Mouse (Mus musculus) heart, embryonic 14.5 days (tissue): ENCODE results near the gene Gm10220. TPM values are rescaled to one million over a fixed set of nuclear protein-coding genes. Genes with fewer than 3 reads are reported as not detected.
"Not testable (repeated sequence)": the region's sequence is repeated elsewhere in the genome, so short reads cannot be mapped to it uniquely, and the experiment has no call there.

ENCODE experiments used
- ATAC-seq: fragments of 200-750 bp; cut with Nextera tagmentation; 2 replicates; pipeline ENCODE4 v1.8.0; 2017; ENCODE audit warnings: low read depth, moderate TSS enrichment; ENCODE audit not compliant: insufficient number of reproducible peaks, insufficient read depth, low FRiP score
- H3K27ac ChIP-seq, 2 experiments: fragments of 200-500 bp in 1 of 2; fragments of 300-500 bp in 1 of 2; sonication (generic) in 1 of 2; replicated peaks in 1 of 2; 2 replicates each; pipeline ENCODE4 v1.5.1; 2012 to 2014; ENCODE audit warnings: low read depth in 2 of 2, low read length in 2 of 2, control low read depth in 1 of 2, mild to moderate bottlenecking in 1 of 2, mixed read lengths in 1 of 2; ENCODE audit not compliant: control insufficient read depth in 1 of 2, insufficient read depth in 1 of 2
- H3K27me3 ChIP-seq: fragments of 300-500 bp; sonication (generic); 2 replicates; pipeline ENCODE4 v1.6.1; 2014; ENCODE audit warnings: mild to moderate bottlenecking, low read length, control low read depth; ENCODE audit not compliant: control insufficient read depth, insufficient read depth
- H3K36me3 ChIP-seq: fragments of 300-500 bp; sonication (generic); 2 replicates; pipeline ENCODE4 v1.6.1; 2014; ENCODE audit warnings: mild to moderate bottlenecking, control low read depth, low read length, mixed read lengths; ENCODE audit not compliant: control insufficient read depth, insufficient read depth
- H3K4me1 ChIP-seq, 2 experiments: fragments of 200-500 bp in 1 of 2; fragments of 300-500 bp in 1 of 2; sonication (generic) in 1 of 2; 2 replicates each; pipeline ENCODE4 v1.6.1; 2012 to 2014; ENCODE audit warnings: low read length in 2 of 2, control low read depth in 1 of 2, mixed read lengths in 1 of 2; ENCODE audit not compliant: control insufficient read depth in 2 of 2, insufficient read depth in 2 of 2
- H3K4me2 ChIP-seq: fragments of 300-500 bp; sonication (generic); 2 replicates; pipeline ENCODE4 v1.6.1; 2014; ENCODE audit warnings: mild to moderate bottlenecking, low read length
- H3K4me3 ChIP-seq, 2 experiments: fragments of 200-500 bp in 1 of 2; fragments of 300-500 bp in 1 of 2; sonication (generic) in 1 of 2; 2 replicates each; pipeline ENCODE4 v1.5.1; 2012 to 2014; ENCODE audit warnings: low read length in 2 of 2, mild to moderate bottlenecking in 2 of 2, control low read depth in 1 of 2, low read depth in 1 of 2, moderate library complexity in 1 of 2; ENCODE audit not compliant: control insufficient read depth in 1 of 2, insufficient read depth in 1 of 2
- H3K9ac ChIP-seq: fragments of 300-500 bp; sonication (generic); 2 replicates; pipeline ENCODE4 v1.6.1; 2014; ENCODE audit warnings: mild to moderate bottlenecking, low read length
- H3K9me3 ChIP-seq: fragments of 300-500 bp; sonication (generic); 2 replicates; pipeline ENCODE4 v1.6.1; 2016; ENCODE audit warnings: low read length, control low read depth; ENCODE audit not compliant: control insufficient read depth
- WGBS: fragments of 180-500 bp; shearing (Covaris S2); extraction: QIAGEN DNeasy Blood & Tissue Kit; methylation state at CpG from one replicate; pipeline ENCODE4 v1.1.7; 2014; 5-methylcytosine and 5-hydroxymethylcytosine counted together
- polyA plus RNA-seq: library from polyadenylated mRNA; unstranded; fragments of >200 nt; fragmentation: Nextera tagmentation; extraction: Ambion mirVana; gene quantifications from 2 replicates; pipeline ENCODE4 v1.2.1, GENCODE M21; 2014

Gm10220 gene
- 0.14 TPM in 1 of 2 replicates, not detected in the other for polyA plus RNA-seq

GRCm38 (mm10) chr5:26121321-26121720, at the start of gene Gm10220:
Gene Gm10220, minus strand, starts transcription at chr5:26121421.
- not testable (repeated sequence) for H3K4me2 ChIP-seq, H3K9ac ChIP-seq, H3K4me1 ChIP-seq, H3K9me3 ChIP-seq, H3K4me3 ChIP-seq, H3K27me3 ChIP-seq, H3K27ac ChIP-seq, ATAC-seq, H3K36me3 ChIP-seq
- WGBS: no CpG with 5 or more reads among the region's 3 CpGs

GRCm38 (mm10) chr5:26169855-26170254, 48.6 kb upstream of the Gm10220 start:
- no peaks in the 10 kb centered on the region for H3K4me1 ChIP-seq
- H3K27me3 ChIP-seq: no peaks in the 10 kb centered on the region
- H3K4me2 ChIP-seq: no peak overlapping the region
- H3K9ac ChIP-seq: no peak overlapping the region
- WGBS: 56% methylated on average over 1 of the region's 1 CpGs
- H3K36me3 ChIP-seq: no peaks in the 10 kb centered on the region
- ATAC-seq: no peak
- H3K4me3 ChIP-seq: no peak overlapping the region
- H3K27ac ChIP-seq: no peak overlapping the region
- H3K9me3 ChIP-seq: no peaks in the 10 kb centered on the region

GRCm38 (mm10) chr5:26165791-26166165, 44.6 kb upstream of the Gm10220 start:
- no peak for ATAC-seq
- Histone ChIP-seq H3K27ac (peak overlapping the region in 1 of 2 experiments; percentile 53; a peak in 1 of 4 replicates), H3K9ac (no peak overlapping the region)

GRCm38 (mm10) chr5:26165036-26165790, 44.0 kb upstream of the Gm10220 start:
- no peaks in the 10 kb centered on the region for H3K27me3 ChIP-seq
- H3K4me1 ChIP-seq: no peaks in the 10 kb centered on the region
- H3K4me3 ChIP-seq: no peak overlapping the region
- no peak overlapping the region for H3K9ac ChIP-seq
- no peak for ATAC-seq
- peak overlapping the region in 1 of 2 experiments; percentile 53; a peak in 1 of 4 replicates for H3K27ac ChIP-seq
- WGBS: 50% methylated on average over 8 of the region's 8 CpGs
- no peak overlapping the region for H3K4me2 ChIP-seq
- no peaks in the 10 kb centered on the region for H3K36me3 ChIP-seq
- no peaks in the 10 kb centered on the region for H3K9me3 ChIP-seq

More at GRCm38 (mm10) chr5:26165791-26166165, 44.6 kb upstream of the Gm10220 start:
- WGBS: 75% methylated on average over 5 of the region's 5 CpGs
- Histone ChIP-seq H3K4me3 (no peak overlapping the region), H3K27me3 (no peaks in the 10 kb centered on the region), H3K36me3 (no peaks in the 10 kb centered on the region), H3K9me3 (no peaks in the 10 kb centered on the region), H3K4me1 (no peaks in the 10 kb centered on the region), H3K4me2 (no peak overlapping the region)

GRCm38 (mm10) chr5:26157396-26158170, 36.4 kb upstream of the Gm10220 start:
- H3K36me3 ChIP-seq: no peaks in the 10 kb centered on the region
- no peaks in the 10 kb centered on the region for H3K27me3 ChIP-seq
- H3K9me3 ChIP-seq: no peaks in the 10 kb centered on the region
- H3K4me3 ChIP-seq: no peak overlapping the region
- no peak overlapping the region for H3K4me2 ChIP-seq
- no peak for ATAC-seq
- H3K27ac ChIP-seq: no peak overlapping the region
- H3K4me1 ChIP-seq: no peaks in the 10 kb centered on the region
- 69% methylated on average over 10 of the region's 10 CpGs for WGBS
- H3K9ac ChIP-seq: no peak overlapping the region

GRCm38 (mm10) chr5:26142891-26143290, 21.7 kb upstream of the Gm10220 start:
- Histone ChIP-seq H3K9ac (no peak overlapping the region), H3K4me3 (no peak overlapping the region), H3K4me2 (no peak overlapping the region), H3K36me3 (no peaks in the 10 kb centered on the region), H3K4me1 (no peaks in the 10 kb centered on the region), H3K27me3 (no peaks in the 10 kb centered on the region), H3K9me3 (no peaks in the 10 kb centered on the region), H3K27ac (no peak overlapping the region)
- no peak for ATAC-seq
- 87% methylated on average over 6 of the region's 6 CpGs for WGBS

GRCm38 (mm10) chr5:26105262-26105661, 16.0 kb downstream of the Gm10220 start, which contains the start of gene 5031410I06Rik:
Gene 5031410I06Rik, minus strand, starts transcription at chr5:26105362.
- not testable (repeated sequence) for H3K4me1 ChIP-seq, H3K27ac ChIP-seq, H3K4me3 ChIP-seq, H3K9ac ChIP-seq, H3K36me3 ChIP-seq, H3K9me3 ChIP-seq, ATAC-seq, H3K4me2 ChIP-seq, H3K27me3 ChIP-seq
- no CpG with 5 or more reads among the region's 3 CpGs for WGBS
